Mouse (Mus musculus) adrenal gland, postnatal 4 days (tissue): Measurements from ENCODE around the gene Fas. TPM values are rescaled to one million over a fixed set of nuclear protein-coding genes. Genes with fewer than 3 reads are reported as not detected.

ENCODE experiments used
- DNase-seq, 2 experiments: peaks; one replicate each; pipeline ENCODE4 v3.0.0; 2021 to 2022; ENCODE audit warnings: low spot score in 2 of 2, mixed read lengths in 2 of 2
- total RNA-seq, 2 experiments: library from RNA; stranded (reverse); gene quantifications; 2 replicates each; pipeline ENCODE4 v1.2.3; 2021

Fas gene
- total RNA-seq, 2 experiments from 2014 or later, result 5.1 to 9.9 TPM

DNA sequence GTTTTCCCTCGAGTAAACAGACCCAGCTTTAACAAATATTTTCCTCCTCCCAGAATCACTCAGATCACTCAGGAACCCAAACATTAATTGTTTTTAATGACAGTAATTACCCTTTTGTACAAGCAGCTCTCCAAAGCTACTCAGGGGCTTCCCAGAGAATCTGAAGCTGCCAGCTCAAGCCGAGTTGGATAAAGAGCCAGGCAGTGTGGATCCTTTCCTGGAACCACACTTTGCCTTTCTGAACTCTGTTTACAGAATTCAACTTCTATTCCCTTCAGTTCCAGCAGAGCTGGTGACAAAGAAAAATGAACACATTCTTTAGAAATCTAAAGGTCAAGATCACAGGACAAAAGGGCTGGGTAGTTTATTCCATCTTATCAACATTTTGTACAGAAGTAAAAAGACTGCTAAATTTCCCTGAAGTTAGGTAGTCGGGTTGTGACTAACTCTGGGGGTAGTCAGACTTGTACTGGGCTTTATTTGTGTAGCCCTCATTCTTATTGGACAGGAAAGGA is 62.9 kb downstream of the Fas start:
- no peak for DNase-seq

GRCm38 (mm10) chr19:34362639-34363038 is 72.2 kb downstream of the Fas start:
- DNase-seq, result no peak

DNA sequence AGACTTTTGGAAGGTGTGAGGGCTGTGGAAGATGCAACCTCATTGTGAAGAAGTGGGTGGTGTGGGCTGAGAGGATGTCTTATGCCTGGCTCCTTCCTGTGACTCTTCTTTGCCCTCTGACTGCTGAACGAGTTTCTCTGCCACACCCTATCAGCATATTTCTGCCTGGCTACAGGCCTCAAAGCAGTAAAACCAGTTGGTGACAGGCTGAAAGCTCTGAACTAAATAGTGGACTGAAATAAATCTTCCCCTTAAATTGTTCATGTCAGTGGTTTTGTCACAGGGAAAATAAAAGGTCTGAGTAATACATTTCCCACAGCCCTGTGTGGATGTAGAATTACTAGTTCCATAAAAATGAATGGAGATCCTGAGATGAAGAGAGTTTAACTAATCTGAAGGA is 79.1 kb downstream of the Fas start:
- no peak for DNase-seq

- no peak for DNase-seq
Observed at GRCm38 (mm10) chr19:34370397-34370796, 79.9 kb downstream of the Fas start.

Other genes starting within 250 kb of the Fas start
- gene Lipn, start 223.3 kb upstream of the Fas start, total RNA-seq, result not detected
- gene Lipm, start 189.7 kb upstream of the Fas start, total RNA-seq, result under 1 TPM in 1 of 2 experiments, not detected in 1; 0.11 TPM
- gene Ankrd22, start 124.6 kb upstream of the Fas start, total RNA-seq, result under 1 TPM in 1 of 2 experiments, not detected in 1; 0.20 TPM
- 1 to 10 TPM; 7.5 to 8.3 TPM for gene Stambpl1, start 98.4 kb upstream of the Fas start, total RNA-seq
- 10 to 100 TPM; 53.5 to 73.3 TPM for gene Acta2, start 35.1 kb upstream of the Fas start, total RNA-seq
- not detected for gene Ch25h, start 184.5 kb downstream of the Fas start, total RNA-seq
- gene Lipa, start 236.8 kb downstream of the Fas start, total RNA-seq, result 100 to 1,000 TPM; 118 to 120 TPM